Mouse (Mus musculus): ENCODE data around the gene Emilin1.

DNA sequence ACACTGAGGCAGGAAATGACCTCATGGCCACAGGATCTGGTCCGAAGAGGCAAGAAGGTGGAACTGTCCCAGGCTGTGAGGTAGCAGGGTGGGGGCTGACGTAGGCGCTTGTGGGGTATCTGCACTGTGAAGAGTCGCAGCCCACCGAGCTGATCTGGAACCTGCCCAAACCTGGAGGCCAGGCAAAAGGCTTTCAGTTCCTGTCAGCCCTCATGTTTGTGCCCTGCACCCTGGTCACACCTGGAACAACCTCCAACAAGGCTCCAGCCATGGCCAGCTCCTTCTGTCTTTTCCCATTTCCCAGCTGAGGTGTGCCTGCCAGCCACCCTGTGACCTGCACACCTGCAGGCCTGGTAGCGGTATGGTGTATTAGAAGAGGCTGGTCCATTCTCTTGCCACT lies 44.7 kb downstream of the Emilin1 start:
- no peak for TF ChIP-seq CTCF (IDR thresholded peaks at IDR 0.05; ENCODE audit: extremely low read depth, insufficient read depth, insufficient read length, insufficient replicate concordance)
- TF ChIP-seq POLR2A (IDR thresholded peaks at IDR 0.05; ENCODE audit: low read depth, low read length): no peak
